Mouse (Mus musculus): ENCODE data around the gene Cdh24.

Cdh24 gene

GRCm38 (mm10) chr14:54641305-54641969, at the start of gene Cdh24:
Cdh24 (minus strand) TSS chr14:54641364.
- DNase-seq (ENCODE audit: low spot score), result peak; percentile 85

GRCm38 (mm10) chr14:54687251-54687650, 46.1 kb upstream of the Cdh24 start:
- no peak for DNase-seq (ENCODE audit: low spot score)

- peak; percentile 99 for DNase-seq (ENCODE audit: low spot score)
These were observed 45.5 kb upstream of the Cdh24 start, which contains the start of gene Acin1 for GRCm38 (mm10) chr14:54686522-54687143. Acin1 (minus strand) TSS chr14:54686931.

- DNase-seq (ENCODE audit: low spot score), result peak; percentile 89
These were observed 44.9 kb upstream of the Cdh24 start, which contains the start of gene 1700123O20Rik for GRCm38 (mm10) chr14:54686063-54686521. 1700123O20Rik (plus strand) TSS chr14:54686216.

GRCm38 (mm10) chr14:54685471-54685870, 44.3 kb upstream of the Cdh24 start:
- DNase-seq (ENCODE audit: low spot score), result no peak

- DNase-seq (ENCODE audit: low spot score), result no peak
These were observed 41.2 kb upstream of the Cdh24 start for GRCm38 (mm10) chr14:54682396-54682795.

GRCm38 (mm10) chr14:54678657-54679304, 37.6 kb upstream of the Cdh24 start:
- DNase-seq (ENCODE audit: low spot score), result no peak

GRCm38 (mm10) chr14:54676290-54676689, 35.1 kb upstream of the Cdh24 start:
- no peak for DNase-seq (ENCODE audit: low spot score)

- no peak for DNase-seq (ENCODE audit: low spot score)
These were observed 33.2 kb upstream of the Cdh24 start for GRCm38 (mm10) chr14:54674317-54674716.

- DNase-seq (ENCODE audit: low spot score), result no peak
These were observed 28.2 kb upstream of the Cdh24 start for GRCm38 (mm10) chr14:54669381-54669780.

- no peak for DNase-seq (ENCODE audit: low spot score)
These were observed 23.5 kb upstream of the Cdh24 start for GRCm38 (mm10) chr14:54664477-54665222.

GRCm38 (mm10) chr14:54660009-54660408, 18.8 kb upstream of the Cdh24 start:
- no peak for DNase-seq (ENCODE audit: low spot score)

GRCm38 (mm10) chr14:54653496-54653895, 12.3 kb upstream of the Cdh24 start:
- DNase-seq (ENCODE audit: low spot score), result peak; percentile 76

GRCm38 (mm10) chr14:54652787-54653186, 11.6 kb upstream of the Cdh24 start:
- DNase-seq (ENCODE audit: low spot score), result no peak

- no peak for DNase-seq (ENCODE audit: low spot score)
These were observed 10.4 kb upstream of the Cdh24 start for GRCm38 (mm10) chr14:54651556-54651955.

GRCm38 (mm10) chr14:54650621-54651454, 9.7 kb upstream of the Cdh24 start:
- peak; percentile 74 for DNase-seq (ENCODE audit: low spot score)

- no peak for DNase-seq (ENCODE audit: low spot score)
These were observed 6.7 kb upstream of the Cdh24 start for GRCm38 (mm10) chr14:54647900-54648299.

- no peak for DNase-seq (ENCODE audit: low spot score)
These were observed 5.9 kb upstream of the Cdh24 start for GRCm38 (mm10) chr14:54646898-54647636.

GRCm38 (mm10) chr14:54646455-54646854, 5.3 kb upstream of the Cdh24 start:
- DNase-seq (ENCODE audit: low spot score), result no peak

GRCm38 (mm10) chr14:54644294-54644693, 3.1 kb upstream of the Cdh24 start:
- no peak for DNase-seq (ENCODE audit: low spot score)

GRCm38 (mm10) chr14:54643011-54643410, 1.8 kb upstream of the Cdh24 start:
- DNase-seq (ENCODE audit: low spot score), result no peak

Data from testis, postnatal 14 days (tissue).